Mouse (Mus musculus) intestine, embryonic 16.5 days (tissue): Measurements from ENCODE around the gene Svip. TPM values are rescaled to one million over a fixed set of nuclear protein-coding genes. Genes with fewer than 3 reads are reported as not detected.

Experiments
- ATAC-seq: fragments of 200-750 bp; cut with Nextera tagmentation; 2 replicates; pipeline ENCODE4 v1.8.0; 2017; ENCODE audit warnings: moderate TSS enrichment, moderate library complexity
- H3K27ac ChIP-seq: fragments of 300-500 bp; sonication (generic); 2 replicates; pipeline ENCODE4 v1.5.1; 2014; ENCODE audit warnings: mild to moderate bottlenecking, low read length
- H3K27me3 ChIP-seq: fragments of 300-500 bp; sonication (generic); replicated peaks from 2 replicates; pipeline ENCODE4 v1.6.1; 2014; ENCODE audit warnings: low read length, control low read depth, mixed read lengths; ENCODE audit not compliant: control insufficient read depth, insufficient read depth
- H3K36me3 ChIP-seq: fragments of 300-500 bp; sonication (generic); 2 replicates; pipeline ENCODE4 v1.6.1; 2014; ENCODE audit warnings: low read length, control low read depth; ENCODE audit not compliant: control insufficient read depth, insufficient read depth
- H3K4me1 ChIP-seq: fragments of 300-500 bp; sonication (generic); 2 replicates; pipeline ENCODE4 v1.6.1; 2014; ENCODE audit warnings: low read length, control low read depth, mixed read lengths; ENCODE audit not compliant: control insufficient read depth, insufficient read depth
- H3K4me2 ChIP-seq: fragments of 300-500 bp; sonication (generic); 2 replicates; pipeline ENCODE4 v1.6.1; 2014; ENCODE audit warnings: low read depth, low read length, control low read depth
- H3K4me3 ChIP-seq: fragments of 300-500 bp; sonication (generic); 2 replicates; pipeline ENCODE4 v1.5.1; 2014; ENCODE audit warnings: mild to moderate bottlenecking, low read length
- H3K9ac ChIP-seq: fragments of 300-500 bp; sonication (generic); 2 replicates; pipeline ENCODE4 v1.6.1; 2014; ENCODE audit warnings: low read depth, low read length
- H3K9me3 ChIP-seq: fragments of 300-500 bp; sonication (generic); 2 replicates; pipeline ENCODE4 v1.6.1; 2016; ENCODE audit warnings: low read length, control low read depth; ENCODE audit not compliant: control insufficient read depth
- WGBS: fragments of 180-500 bp; shearing (Covaris S2); extraction: QIAGEN DNeasy Blood & Tissue Kit; methylation state at CpG from one replicate; pipeline ENCODE4 v1.1.7; 2014; 5-methylcytosine and 5-hydroxymethylcytosine counted together
- polyA plus RNA-seq: library from polyadenylated mRNA; unstranded; fragments of >200 nt; fragmentation: Nextera tagmentation; extraction: Ambion mirVana; gene quantifications from 2 replicates; pipeline ENCODE4 v1.2.1, GENCODE M21; 2015

The Svip gene
- 19.8 and 21.2 TPM in 2 replicates for polyA plus RNA-seq

GRCm38 (mm10) chr7:52005511-52006295, at the start of gene Svip:
Gene Svip (minus strand): TSS chr7:52006018.
- peaks cover 3% of the 10 kb centered on the region; the same call in 1 of the 2 replicates for H3K4me1 ChIP-seq
- H3K4me3 ChIP-seq: peak within 1 kb of the TSS; percentile 74
- peak; percentile 95 for ATAC-seq
- H3K27me3 ChIP-seq: no peaks in the 10 kb centered on the region
- WGBS: under 1% methylated on average over 42 of the region's 47 CpGs
- H3K9me3 ChIP-seq: no peaks in the 10 kb centered on the region
- no peaks in the 10 kb centered on the region for H3K36me3 ChIP-seq
- peak within 1 kb of the TSS; percentile 66 for H3K4me2 ChIP-seq
- H3K27ac ChIP-seq: peak within 1 kb of the TSS; percentile 82
- peak within 1 kb of the TSS; percentile 67 for H3K9ac ChIP-seq

DNA sequence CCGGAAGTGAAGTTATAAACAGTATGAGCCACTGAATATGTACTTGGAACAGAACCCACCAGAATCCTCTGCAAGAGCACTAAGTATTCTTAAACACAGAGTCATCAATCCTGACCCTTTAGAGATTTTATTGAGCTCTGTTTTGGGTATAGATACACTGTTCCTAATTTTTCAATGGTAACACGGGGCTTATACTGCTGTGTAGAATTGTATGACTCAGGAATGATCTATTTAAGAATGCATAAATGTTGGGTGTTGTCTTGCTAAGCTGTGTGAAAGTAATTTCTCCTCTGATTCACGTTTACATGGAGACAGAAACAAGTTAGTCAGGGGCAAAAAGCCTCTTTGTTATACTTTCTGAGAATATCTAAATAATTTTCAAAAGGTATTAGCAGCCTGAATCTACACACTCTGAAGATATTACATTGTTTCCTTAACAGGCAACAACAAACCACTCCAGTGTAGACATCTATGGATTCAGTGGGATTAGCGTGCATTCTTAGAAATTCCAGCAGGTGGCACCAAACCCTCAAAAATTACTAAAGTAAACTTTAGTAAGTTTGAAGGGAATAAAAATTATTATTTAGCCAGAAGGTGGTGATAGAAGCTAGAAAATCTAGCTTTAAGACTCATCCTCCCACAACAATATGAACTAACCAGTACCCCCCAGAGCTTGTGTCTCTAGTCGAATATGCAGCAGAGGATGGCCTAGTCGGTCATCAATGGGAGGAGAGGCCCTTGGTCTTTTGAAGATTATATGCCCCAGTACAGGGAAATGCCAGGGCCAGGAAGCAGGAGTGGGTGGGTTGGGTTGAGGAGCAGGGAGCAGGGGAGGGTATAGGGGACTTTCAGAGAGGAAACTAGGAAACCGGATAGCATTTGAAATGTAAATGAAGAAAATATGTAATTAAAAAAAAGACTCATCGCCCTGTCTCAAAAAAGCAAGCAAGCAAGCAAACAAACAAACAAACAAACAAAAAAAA, 32.1 kb upstream of the Svip start:
- no peak overlapping the region for H3K4me2 ChIP-seq
- H3K9me3 ChIP-seq: no peaks in the 10 kb centered on the region
- H3K4me1 ChIP-seq: no peaks in the 10 kb centered on the region
- no peak; the same call in 1 of the 2 replicates for ATAC-seq
- no peaks in the 10 kb centered on the region for H3K36me3 ChIP-seq
- no peaks in the 10 kb centered on the region for H3K27me3 ChIP-seq
- H3K27ac ChIP-seq: no peak overlapping the region
- WGBS: 43% methylated on average over 8 of the region's 8 CpGs
- no peak overlapping the region for H3K9ac ChIP-seq
- H3K4me3 ChIP-seq: no peak overlapping the region

GRCm38 (mm10) chr7:52024050-52024626, 18.3 kb upstream of the Svip start:
- Histone ChIP-seq H3K9ac (no peak overlapping the region), H3K27ac (no peak overlapping the region), H3K4me1 (no peaks in the 10 kb centered on the region), H3K9me3 (no peaks in the 10 kb centered on the region), H3K4me3 (no peak overlapping the region), H3K27me3 (no peaks in the 10 kb centered on the region), H3K4me2 (no peak overlapping the region), H3K36me3 (no peaks in the 10 kb centered on the region)
- 88% methylated on average over 5 of the region's 5 CpGs for WGBS
- ATAC-seq: no peak

DNA sequence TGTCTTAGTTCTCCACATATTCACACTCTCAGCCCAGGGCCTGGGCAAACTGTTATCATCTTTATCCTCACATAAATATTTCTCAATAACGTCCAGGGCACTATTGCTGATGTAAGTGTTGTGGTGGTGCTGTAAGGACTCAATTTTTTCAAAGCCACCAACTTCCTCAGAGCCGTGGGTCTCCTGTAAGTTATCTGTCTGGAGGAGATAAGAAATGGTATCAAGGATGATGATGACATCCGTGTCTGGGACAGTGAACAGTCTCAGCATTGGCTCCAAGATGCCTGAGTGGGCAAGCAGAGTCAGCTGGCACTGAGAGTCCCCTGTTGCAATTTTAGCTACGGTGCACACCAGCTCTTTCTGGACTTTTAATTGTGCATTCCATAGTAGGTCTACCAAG, 16.2 kb upstream of the Svip start:
- H3K9ac ChIP-seq: no peak overlapping the region
- ATAC-seq: no peak
- H3K27me3 ChIP-seq: no peaks in the 10 kb centered on the region
- H3K27ac ChIP-seq: no peak overlapping the region
- WGBS: 79% methylated on average over 4 of the region's 4 CpGs
- no peak overlapping the region for H3K4me2 ChIP-seq
- H3K36me3 ChIP-seq: no peaks in the 10 kb centered on the region
- H3K4me1 ChIP-seq: no peaks in the 10 kb centered on the region
- no peaks in the 10 kb centered on the region for H3K9me3 ChIP-seq
- no peak overlapping the region for H3K4me3 ChIP-seq

GRCm38 (mm10) chr7:52015628-52016027, 9.8 kb upstream of the Svip start, which contains the start of gene 1700015G11Rik:
Gene 1700015G11Rik (minus strand): TSS chr7:52015728.
- Histone ChIP-seq H3K4me1 (no peaks in the 10 kb centered on the region), H3K36me3 (no peaks in the 10 kb centered on the region), H3K27ac (no peak within 1 kb of the TSS), H3K4me2 (no peak within 1 kb of the TSS), H3K4me3 (no peak within 1 kb of the TSS), H3K9me3 (no peaks in the 10 kb centered on the region), H3K27me3 (no peaks in the 10 kb centered on the region), H3K9ac (no peak within 1 kb of the TSS)
- ATAC-seq: no peak
- 83% methylated on average over 3 of the region's 3 CpGs for WGBS

DNA sequence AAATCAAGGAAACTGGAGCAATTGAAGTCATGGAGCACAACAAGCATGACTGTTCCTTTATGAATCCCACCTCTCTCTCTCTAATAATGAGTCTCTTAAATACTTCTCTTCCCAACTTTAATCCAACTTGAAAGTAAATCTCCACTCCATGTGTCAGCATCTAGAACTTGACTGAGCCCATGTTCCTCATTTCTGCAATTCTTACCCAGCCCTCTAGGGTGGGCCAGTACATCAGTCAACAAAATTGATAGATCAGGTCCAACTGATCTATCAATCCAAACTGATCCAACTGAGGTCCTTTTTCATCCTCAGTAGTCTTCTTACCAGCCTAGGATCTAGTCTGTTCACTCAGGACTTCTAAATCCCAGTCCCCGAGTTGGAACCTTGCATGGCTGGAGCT, 9.4 kb upstream of the Svip start:
- no peak for ATAC-seq
- H3K36me3 ChIP-seq: no peaks in the 10 kb centered on the region
- no peak overlapping the region for H3K4me3 ChIP-seq
- 80% methylated on average over 1 of the region's 1 CpGs for WGBS
- H3K9ac ChIP-seq: no peak overlapping the region
- no peak overlapping the region for H3K27ac ChIP-seq
- no peaks in the 10 kb centered on the region for H3K9me3 ChIP-seq
- H3K4me2 ChIP-seq: no peak overlapping the region
- H3K27me3 ChIP-seq: no peaks in the 10 kb centered on the region
- no peaks in the 10 kb centered on the region for H3K4me1 ChIP-seq

- Histone ChIP-seq H3K36me3 (no peaks in the 10 kb centered on the region), H3K4me3 (no peak overlapping the region), H3K27ac (no peak overlapping the region), H3K9me3 (no peaks in the 10 kb centered on the region), H3K27me3 (no peaks in the 10 kb centered on the region), H3K9ac (no peak overlapping the region), H3K4me2 (no peak overlapping the region), H3K4me1 (no peaks in the 10 kb centered on the region)
- WGBS: 70% methylated on average over 7 of the region's 7 CpGs
- no peak for ATAC-seq
Measured at GRCm38 (mm10) chr7:52013457-52013856, 7.6 kb upstream of the Svip start.

- no peak overlapping the region for H3K4me2 ChIP-seq
- no peaks in the 10 kb centered on the region for H3K27me3 ChIP-seq
- WGBS: 68% methylated on average over 2 of the region's 2 CpGs
- H3K9me3 ChIP-seq: no peaks in the 10 kb centered on the region
- 0 out of 2 replicates have a peak overlapping the region, but pooled peaks have one; percentile 45 for H3K27ac ChIP-seq
- ATAC-seq: no peak
- peaks cover 3% of the 10 kb centered on the region; the same call in 1 of the 2 replicates for H3K4me1 ChIP-seq
- no peak overlapping the region for H3K9ac ChIP-seq
- H3K4me3 ChIP-seq: no peak overlapping the region
- H3K36me3 ChIP-seq: no peaks in the 10 kb centered on the region
Measured at GRCm38 (mm10) chr7:52007138-52007537, 1.3 kb upstream of the Svip start.

- Histone ChIP-seq H3K36me3 (no peaks in the 10 kb centered on the region), H3K9me3 (no peaks in the 10 kb centered on the region), H3K27ac (peak overlapping the region; percentile 82), H3K27me3 (no peaks in the 10 kb centered on the region), H3K9ac (peak overlapping the region; percentile 54), H3K4me1 (peaks cover 3% of the 10 kb centered on the region; the same call in 1 of the 2 replicates), H3K4me2 (peak overlapping the region; percentile 66), H3K4me3 (peak overlapping the region; percentile 74)
- ATAC-seq: no peak
- WGBS: under 1% methylated on average over 9 of the region's 9 CpGs
Measured at GRCm38 (mm10) chr7:52006296-52006630, 445 bp upstream of the Svip start.
